Mouse (Mus musculus) brown adipose tissue, adult 24 weeks (tissue): ENCODE data around the gene Gucy2e. TPM values are rescaled to one million over a fixed set of nuclear protein-coding genes. Genes with fewer than 3 reads are reported as not detected.

ENCODE experiments used
- H3K27ac ChIP-seq: fragments of 200-500 bp; replicated peaks from 2 replicates; pipeline ENCODE4 v1.5.1; 2012; ENCODE audit warnings: low read depth, mild to moderate bottlenecking, low read length
- H3K4me1 ChIP-seq: fragments of 200-500 bp; 2 replicates; pipeline ENCODE4 v1.6.1; 2012; ENCODE audit warnings: low read length, mixed read lengths; ENCODE audit not compliant: control insufficient read depth, insufficient read depth, insufficient read length
- H3K4me3 ChIP-seq: fragments of 200-500 bp; 2 replicates; pipeline ENCODE4 v1.5.1; 2012; ENCODE audit warnings: low read depth, mild to moderate bottlenecking, low read length, moderate library complexity; ENCODE audit not compliant: insufficient read depth
- polyA plus RNA-seq: library from polyadenylated mRNA; stranded (reverse); fragments of >200 nt; gene quantifications from 2 replicates; pipeline ENCODE4 v1.2.4, GENCODE M21; 2012; ENCODE audit not compliant: missing spikeins, insufficient read depth, insufficient read length

The Gucy2e gene
- polyA plus RNA-seq, 1 experiment = not detected

- Histone ChIP-seq H3K27ac (no peak overlapping the region), H3K4me3 (no peak overlapping the region), H3K4me1 (no peaks in the 10 kb centered on the region)
These were observed 16.3 kb upstream of the Gucy2e start for GRCm38 (mm10) chr11:69253131-69253530.

- Histone ChIP-seq H3K4me3 (no peak overlapping the region), H3K4me1 (no peaks in the 10 kb centered on the region), H3K27ac (no peak overlapping the region)
These were observed 15.1 kb upstream of the Gucy2e start for GRCm38 (mm10) chr11:69251953-69252352.

GRCm38 (mm10) chr11:69251135-69251842, 14.5 kb upstream of the Gucy2e start:
- Histone ChIP-seq H3K27ac (no peak overlapping the region), H3K4me3 (no peak overlapping the region), H3K4me1 (no peaks in the 10 kb centered on the region)

- Histone ChIP-seq H3K4me3 (no peak overlapping the region), H3K4me1 (no peaks in the 10 kb centered on the region), H3K27ac (no peak overlapping the region)
These were observed 13.3 kb upstream of the Gucy2e start for GRCm38 (mm10) chr11:69250106-69250505.

- H3K4me1 ChIP-seq = no peaks in the 10 kb centered on the region
- H3K4me3 ChIP-seq = no peak overlapping the region
- no peak overlapping the region for H3K27ac ChIP-seq
These were observed 12.3 kb upstream of the Gucy2e start for GRCm38 (mm10) chr11:69249131-69249530.

- Histone ChIP-seq H3K4me1 (no peaks in the 10 kb centered on the region), H3K27ac (peak overlapping the region; percentile 16; the same call in 1 of the 2 replicates), H3K4me3 (no peak overlapping the region)
These were observed 8.8 kb upstream of the Gucy2e start for GRCm38 (mm10) chr11:69245643-69246042.

GRCm38 (mm10) chr11:69244911-69245310, 8.1 kb upstream of the Gucy2e start:
- H3K27ac ChIP-seq = no peak overlapping the region
- no peaks in the 10 kb centered on the region for H3K4me1 ChIP-seq
- no peak overlapping the region for H3K4me3 ChIP-seq

- Histone ChIP-seq H3K4me1 (peaks cover 2% of the 10 kb centered on the region; the same call in 1 of the 2 replicates), H3K4me3 (peak overlapping the region; percentile 46), H3K27ac (no peak overlapping the region)
These were observed 543 bp downstream of the Gucy2e start for GRCm38 (mm10) chr11:69236061-69236925.

- Histone ChIP-seq H3K27ac (no peak overlapping the region), H3K4me1 (peaks cover 2% of the 10 kb centered on the region; the same call in 1 of the 2 replicates), H3K4me3 (peak overlapping the region; percentile 46)
These were observed 1.4 kb downstream of the Gucy2e start for GRCm38 (mm10) chr11:69235285-69236060.

- H3K4me3 ChIP-seq = no peak overlapping the region
- peaks cover 2% of the 10 kb centered on the region; the same call in 1 of the 2 replicates for H3K4me1 ChIP-seq
- no peak overlapping the region for H3K27ac ChIP-seq
These were observed 3.7 kb downstream of the Gucy2e start for GRCm38 (mm10) chr11:69233141-69233540.

- Histone ChIP-seq H3K4me1 (peaks cover 1% of the 10 kb centered on the region; the same call in 1 of the 2 replicates), H3K27ac (no peak overlapping the region), H3K4me3 (no peak overlapping the region)
These were observed 6.4 kb downstream of the Gucy2e start for GRCm38 (mm10) chr11:69230420-69230819.

GRCm38 (mm10) chr11:69225715-69226114, 11.1 kb downstream of the Gucy2e start:
- no peak overlapping the region for H3K27ac ChIP-seq
- H3K4me1 ChIP-seq = no peaks in the 10 kb centered on the region
- no peak overlapping the region for H3K4me3 ChIP-seq

GRCm38 (mm10) chr11:69223101-69223500, 13.7 kb downstream of the Gucy2e start:
- Histone ChIP-seq H3K27ac (no peak overlapping the region), H3K4me1 (no peaks in the 10 kb centered on the region), H3K4me3 (no peak overlapping the region)

- no peak overlapping the region for H3K27ac ChIP-seq
- no peak overlapping the region for H3K4me3 ChIP-seq
- H3K4me1 ChIP-seq = no peaks in the 10 kb centered on the region
These were observed 15.8 kb downstream of the Gucy2e start for GRCm38 (mm10) chr11:69221070-69221469.

- Histone ChIP-seq H3K4me1 (no peaks in the 10 kb centered on the region), H3K27ac (no peak overlapping the region), H3K4me3 (no peak overlapping the region)
These were observed 18.2 kb downstream of the Gucy2e start for GRCm38 (mm10) chr11:69218661-69219060.
